Mouse (Mus musculus): ENCODE data around the gene Krtap27-1.

The Krtap27-1 gene

DNA sequence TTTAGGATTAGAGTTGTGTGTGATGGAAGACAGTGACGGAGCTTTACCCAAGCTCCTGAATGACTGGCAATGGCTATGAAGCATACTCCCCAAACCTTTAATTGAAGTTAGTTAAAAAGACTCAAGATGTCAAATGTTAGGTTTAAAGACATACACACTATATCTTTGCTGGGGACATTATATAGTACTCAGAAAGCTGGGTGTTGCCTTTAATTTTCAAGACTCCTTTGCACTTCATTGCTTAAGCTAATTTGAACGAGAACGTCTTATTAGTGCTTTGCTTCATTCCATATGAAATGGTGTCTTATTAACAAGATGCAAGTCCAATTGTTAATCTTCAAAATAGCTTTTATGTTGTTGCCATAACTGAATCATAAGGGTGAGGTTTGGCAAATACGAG lies at the start of gene Krtap27-1:
TSS of gene Krtap27-1 (minus strand) at position 101 of the 400 bp plus-strand sequence.
- no peak for DNase-seq (ENCODE audit: low spot score)

DNA sequence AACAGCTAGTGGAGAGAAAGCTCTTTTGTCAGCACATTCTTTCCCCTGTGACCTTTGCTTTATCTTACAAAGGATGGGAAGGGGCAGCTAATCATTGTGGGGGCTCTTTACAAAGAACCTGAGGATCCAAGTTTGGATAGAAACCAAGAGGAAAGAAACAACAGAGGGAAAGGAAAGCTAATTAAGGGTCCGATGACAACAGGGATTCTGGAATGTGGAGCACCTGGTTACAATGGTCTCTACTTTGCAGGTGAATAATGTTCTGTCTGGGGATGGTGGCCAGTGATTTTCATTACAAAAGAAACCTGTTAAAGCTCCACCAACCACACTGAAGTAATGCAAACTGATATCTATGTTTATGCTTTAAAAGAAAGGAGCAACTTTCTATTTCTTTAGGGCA lies 48.6 kb upstream of the Krtap27-1 start:
- no peak for DNase-seq (ENCODE audit: low spot score)

DNA sequence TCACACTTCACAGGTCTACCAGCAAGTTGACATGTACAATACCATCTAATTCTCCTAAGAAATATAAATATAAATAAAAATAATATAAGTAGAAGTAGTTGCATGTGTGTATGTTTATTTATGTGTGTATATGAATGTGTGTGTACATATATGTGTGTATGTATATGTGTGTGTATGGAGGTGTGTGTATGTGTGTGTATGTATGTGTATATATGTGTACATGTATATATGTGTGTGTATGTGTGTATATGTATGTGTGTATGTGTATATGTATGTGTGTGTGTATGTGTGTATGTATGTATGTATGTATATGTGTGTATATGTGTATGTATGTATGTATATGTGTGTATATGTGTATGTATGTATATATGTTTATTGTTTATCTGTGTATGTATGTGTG lies 45.1 kb upstream of the Krtap27-1 start:
- DNase-seq (ENCODE audit: low spot score) = no peak

DNA sequence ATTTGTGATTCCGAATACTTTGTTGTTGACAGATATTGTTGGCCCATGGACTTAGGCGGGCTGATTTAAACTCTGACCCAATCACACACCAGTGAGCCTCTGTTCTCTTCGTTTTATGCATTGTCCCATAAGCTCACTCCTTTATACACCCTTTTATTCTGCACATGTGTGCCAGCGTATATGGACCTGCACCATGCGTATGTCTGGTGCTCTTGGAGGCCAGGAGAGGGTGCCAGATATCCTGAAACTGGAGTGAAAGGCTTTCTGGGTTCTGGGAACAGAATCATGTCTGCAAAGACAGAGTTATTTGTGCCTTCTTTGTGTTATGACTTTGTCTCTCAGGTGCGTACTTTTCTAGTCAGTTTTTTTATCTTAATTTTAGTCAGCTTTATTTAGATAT lies 39.8 kb upstream of the Krtap27-1 start:
- no peak for DNase-seq (ENCODE audit: low spot score)

DNA sequence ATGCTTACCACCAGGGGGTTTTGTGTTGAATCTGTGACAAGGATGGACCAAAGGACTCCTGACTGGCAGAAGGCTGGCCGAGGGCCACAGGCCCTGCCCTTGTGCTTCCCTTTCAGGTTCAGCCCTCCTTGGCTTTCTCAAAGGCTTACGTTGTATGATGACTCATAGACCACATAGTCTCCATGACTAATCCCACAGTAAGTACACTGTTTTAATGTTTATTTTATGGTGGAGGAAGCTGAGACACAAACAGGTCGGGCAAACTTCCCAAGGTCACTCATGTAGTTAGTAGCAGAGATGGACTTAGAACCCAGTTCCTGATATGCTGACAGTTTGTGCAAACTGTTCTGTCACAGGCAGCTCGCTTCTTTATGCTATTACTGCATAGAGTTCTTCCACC lies 39.3 kb upstream of the Krtap27-1 start:
- no peak for DNase-seq (ENCODE audit: low spot score)

DNA sequence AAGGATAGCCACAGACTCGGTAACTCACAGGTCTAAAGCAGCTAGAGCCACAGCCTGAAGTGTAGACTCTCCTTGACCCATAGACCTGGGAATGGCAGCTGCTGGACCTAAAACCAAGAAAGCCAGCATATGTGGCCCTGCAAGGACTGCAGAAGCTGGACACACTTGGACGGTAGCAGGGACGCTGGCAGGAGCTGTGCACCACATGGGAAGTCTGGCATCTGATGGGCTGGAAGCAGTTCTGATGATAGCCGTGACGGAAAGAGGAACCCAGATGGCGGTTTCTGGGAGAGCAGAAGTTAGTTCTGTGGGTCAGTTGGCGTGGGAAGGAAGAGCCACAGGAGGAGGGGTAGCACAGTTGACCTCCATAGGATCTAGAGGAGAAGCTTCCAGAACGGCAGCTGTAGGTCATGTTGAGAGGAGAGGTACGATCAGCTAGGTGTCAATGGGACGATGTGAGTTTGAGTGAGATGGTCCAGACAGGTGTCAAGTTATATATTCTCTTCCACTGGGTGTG lies 36.1 kb upstream of the Krtap27-1 start, which contains the start of gene 2310061N02Rik:
TSS of gene 2310061N02Rik (minus strand) at position 467 of the 517 bp plus-strand sequence.
- DNase-seq (ENCODE audit: low spot score) = no peak

DNA sequence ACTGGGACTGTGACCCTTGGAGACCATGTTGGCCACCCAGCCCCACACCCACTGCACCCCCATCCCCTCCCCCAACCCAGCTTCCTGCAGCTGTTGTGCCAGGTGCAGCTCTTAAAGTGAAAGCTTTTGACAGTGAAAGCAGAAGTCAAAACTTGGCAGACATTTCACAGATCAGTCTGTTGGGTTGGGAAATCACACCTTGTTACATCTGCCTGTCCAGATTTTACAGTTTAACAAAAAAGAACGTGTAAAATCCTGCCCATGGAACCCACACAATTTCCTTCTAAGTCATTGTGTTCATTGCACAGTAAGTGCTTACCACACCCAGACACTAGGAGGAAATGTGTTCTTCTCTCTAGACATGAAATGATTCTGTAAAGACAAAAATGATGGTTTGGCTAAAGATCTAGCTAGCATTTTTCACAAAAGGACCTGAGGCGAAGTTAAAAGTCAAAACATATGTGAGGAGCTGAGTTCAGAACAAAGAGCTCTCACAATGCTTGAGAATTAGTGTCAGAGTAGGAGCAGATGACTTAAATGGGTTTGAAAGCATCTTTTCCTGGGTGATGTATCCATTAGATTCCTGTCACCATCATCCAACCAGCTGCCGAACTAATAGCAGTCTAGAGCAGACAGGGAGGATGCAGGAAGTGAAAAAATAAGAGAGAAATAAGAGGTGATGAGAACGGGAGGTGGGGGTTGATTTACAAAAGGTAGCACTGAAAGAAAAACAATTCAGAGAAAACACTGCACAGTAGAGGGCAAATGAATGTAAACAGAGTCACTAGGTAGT lies 29.8 kb upstream of the Krtap27-1 start:
- no peak for DNase-seq (ENCODE audit: low spot score)

DNA sequence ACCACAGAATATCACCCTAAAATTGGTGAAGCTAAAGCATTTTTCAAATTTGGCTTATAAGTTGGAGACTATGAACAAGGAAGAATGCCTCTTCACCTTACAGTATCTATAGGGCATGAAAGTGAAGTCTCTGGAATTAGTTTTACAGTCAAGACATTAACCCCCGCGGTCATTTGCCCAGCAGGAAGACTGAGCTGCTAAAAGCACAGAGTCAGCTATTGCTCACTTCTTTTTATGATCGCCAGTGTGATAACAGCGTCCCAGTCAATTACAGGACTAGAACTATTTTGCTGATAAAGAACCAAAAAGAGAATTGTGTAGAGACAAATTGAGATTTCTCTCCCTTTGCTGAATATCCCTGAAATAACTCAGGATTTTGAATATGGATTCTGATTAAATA lies 24.8 kb upstream of the Krtap27-1 start:
- DNase-seq (ENCODE audit: low spot score) = no peak

DNA sequence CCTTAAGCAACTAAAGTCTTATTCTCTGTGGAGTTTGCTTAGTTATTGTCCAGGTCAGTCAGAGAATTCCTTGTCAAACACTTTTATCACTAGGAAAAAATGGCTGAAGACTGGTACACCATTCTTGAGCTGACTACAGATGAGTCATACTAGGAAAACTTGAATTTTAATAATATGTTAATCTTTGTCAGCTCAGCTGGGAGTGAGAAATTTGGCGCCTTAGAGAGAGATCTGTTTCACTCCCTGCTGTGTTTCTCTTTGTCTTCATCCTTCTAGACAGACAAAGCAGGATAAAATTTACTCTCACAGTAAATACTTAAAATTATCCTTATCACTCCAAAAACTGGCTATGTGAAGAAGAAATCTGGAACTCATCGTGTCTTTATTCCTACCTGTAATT lies 9.8 kb upstream of the Krtap27-1 start:
- no peak for DNase-seq (ENCODE audit: low spot score)

DNA sequence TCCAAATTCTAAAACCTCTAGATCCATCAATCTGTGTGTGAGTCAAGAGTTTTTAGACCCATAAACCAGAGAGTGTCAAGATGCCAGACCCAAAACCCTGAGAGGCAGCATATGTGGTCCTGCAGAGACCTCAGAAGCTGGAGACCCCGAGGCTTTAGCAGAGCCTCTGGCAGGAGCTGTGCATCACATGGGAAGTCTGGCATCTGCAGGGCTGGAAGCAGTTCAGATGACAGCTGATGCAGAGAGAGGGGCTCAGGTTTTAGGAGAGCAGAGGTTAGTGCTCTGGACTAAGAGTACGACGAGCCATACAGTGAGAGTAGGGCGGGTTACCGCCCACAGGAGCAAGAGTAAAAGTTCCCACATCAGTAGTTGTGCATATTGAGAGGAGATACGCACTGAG lies 7.6 kb upstream of the Krtap27-1 start:
- no peak for DNase-seq (ENCODE audit: low spot score)

DNA sequence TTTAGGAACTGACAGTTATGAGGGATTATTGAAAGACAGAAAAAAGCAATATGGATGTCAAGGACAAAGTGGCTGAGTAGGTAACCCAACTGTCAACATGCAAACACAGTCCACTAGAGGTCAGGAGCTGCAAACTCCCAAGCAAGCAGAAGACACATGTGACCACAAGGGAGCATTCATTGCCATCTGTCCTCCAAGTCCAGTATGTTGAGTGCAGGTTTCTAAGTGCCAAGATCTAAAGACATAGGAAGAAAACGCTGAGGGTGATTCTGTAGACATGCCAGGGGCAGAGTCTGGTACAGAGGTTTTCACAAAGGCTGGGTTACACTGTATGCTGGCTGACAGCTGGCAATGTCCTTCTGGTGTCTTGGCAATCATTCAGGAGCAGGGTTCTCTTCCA lies 14.0 kb downstream of the Krtap27-1 start:
- DNase-seq (ENCODE audit: low spot score) = no peak

DNA sequence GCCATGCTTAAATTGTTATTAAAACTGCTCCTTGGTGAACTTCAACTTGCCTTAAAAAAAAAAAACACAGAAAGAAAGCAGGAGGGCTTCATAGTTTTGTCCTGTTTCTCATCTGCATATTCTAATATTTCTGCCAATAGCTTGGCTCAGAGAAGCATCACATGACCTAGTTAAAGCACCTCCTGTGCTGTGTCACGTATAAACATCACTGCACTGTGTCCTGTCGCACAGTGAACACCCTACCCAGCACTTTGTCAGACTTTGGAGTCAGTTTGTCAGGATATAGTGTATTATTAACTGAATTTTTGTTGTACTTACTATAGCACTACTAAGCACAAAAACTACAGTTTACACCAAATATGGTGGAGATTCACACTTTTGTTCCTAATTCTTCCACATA lies 19.5 kb downstream of the Krtap27-1 start:
- DNase-seq (ENCODE audit: low spot score) = no peak

DNA sequence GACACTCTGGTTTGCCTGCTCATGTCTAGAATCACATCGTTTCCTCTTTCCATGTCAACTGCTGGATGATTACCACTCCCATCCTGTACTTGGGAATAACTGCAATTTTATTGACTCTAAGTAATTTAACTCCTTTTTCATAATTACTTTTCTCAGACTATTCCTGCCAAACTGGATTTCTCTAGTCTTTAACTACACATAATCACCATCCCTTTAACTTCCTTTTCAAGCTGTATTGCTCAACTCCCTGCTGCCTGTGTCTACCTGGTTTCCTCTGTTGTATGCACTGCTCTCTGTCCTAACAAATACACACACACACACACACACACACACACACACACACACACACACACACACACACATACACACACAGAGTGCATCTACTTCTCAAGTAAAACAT lies 20.4 kb downstream of the Krtap27-1 start:
- no peak for DNase-seq (ENCODE audit: low spot score)

DNA sequence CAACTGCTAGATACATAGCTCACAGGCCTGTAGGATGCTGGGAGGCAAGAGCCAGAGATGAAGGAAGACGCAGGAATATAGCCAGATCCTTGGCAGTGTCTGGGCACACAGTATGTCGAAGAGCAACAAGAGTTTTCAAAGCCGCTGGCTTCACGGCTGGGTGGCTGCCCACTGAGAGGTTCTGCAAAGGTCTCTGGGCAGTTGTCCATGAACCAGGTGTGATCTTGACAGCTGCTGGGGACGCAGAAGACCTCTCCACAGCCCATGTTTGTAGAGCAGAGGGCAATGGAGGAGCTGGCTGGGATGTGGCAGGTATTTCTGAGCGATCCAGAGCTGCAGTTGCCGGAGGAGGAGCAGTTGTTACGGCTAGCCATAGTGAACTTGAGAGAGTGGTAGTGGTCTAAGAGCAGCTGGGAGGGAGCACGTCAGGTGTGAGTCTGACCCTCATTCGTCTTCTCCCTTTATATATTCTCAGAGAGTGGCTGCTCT lies 24.1 kb downstream of the Krtap27-1 start, which contains the start of gene Krtap26-1:
TSS of gene Krtap26-1 (minus strand) at position 439 of the 489 bp plus-strand sequence.
- DNase-seq (ENCODE audit: low spot score) = no peak

DNA sequence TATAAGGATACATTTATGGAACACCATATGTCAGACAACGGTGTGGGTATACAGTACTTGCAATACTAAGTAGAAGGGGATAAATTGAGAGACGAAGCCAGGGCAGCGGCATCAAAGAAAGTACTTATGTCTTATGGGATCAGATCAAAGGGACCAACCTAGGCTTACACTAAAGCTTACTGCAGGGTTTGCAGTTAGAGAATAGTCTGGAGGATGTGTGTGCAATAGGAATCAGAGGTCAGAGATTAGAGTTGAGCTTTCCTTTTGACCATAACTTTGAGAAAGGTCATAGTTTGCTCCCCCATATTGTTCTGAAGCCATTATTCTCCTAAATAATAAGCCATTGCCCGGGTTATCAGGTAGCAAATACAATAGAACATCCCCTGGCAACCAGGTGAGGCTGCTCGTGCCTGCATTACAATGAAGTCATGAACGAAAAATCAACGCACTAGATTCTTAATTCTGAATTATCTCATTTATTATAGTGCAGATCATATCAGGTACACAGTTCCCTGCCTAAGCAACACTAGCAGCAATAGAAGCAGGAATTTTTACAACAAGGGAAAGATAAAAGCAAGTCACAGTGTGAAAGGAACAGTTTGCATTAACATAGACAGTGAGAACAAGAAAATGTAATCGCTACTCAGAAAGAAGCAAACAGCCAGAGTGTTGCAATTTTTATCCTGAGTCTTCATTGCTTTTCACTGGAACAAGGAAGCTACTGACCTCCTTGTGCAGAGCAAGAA lies 24.9 kb downstream of the Krtap27-1 start:
- DNase-seq (ENCODE audit: low spot score) = no peak

DNA sequence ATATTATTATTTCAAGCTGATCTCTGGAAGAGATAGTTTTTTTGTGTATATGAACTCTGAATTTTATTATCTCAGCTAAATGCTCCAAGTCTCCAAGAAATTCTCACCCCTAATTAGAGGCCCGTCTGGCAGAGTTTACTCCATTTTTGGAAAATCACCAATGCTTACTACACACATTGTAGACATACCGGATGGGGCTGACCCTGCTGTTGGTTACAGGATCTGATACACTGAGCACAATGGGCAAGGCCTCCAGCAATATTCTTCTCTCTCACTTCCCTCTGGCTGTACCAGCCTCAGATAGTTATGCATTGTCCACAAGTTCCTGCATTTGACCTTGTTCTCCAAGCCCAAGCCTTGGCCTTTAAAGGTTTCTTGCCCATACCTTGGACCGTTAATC lies 31.4 kb downstream of the Krtap27-1 start:
- no peak for DNase-seq (ENCODE audit: low spot score)

DNA sequence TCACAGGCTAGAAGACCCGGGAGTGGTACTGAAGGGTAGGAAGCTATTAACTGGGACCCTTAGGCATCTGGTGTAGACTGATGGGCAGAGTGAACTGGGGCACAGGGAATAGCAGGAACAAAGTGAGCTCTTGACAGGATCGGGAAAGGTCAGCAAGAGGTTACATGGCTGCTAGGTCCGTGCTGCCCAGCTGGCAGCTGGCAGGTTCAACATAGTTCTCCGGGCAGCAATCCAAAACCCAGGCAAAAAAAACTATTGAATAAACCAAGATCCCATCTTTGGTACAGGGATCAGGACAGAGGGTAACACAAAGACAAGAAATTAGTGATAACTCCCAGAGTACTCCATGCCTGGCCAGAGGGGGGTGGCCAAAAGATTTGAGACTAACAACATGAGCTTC lies 36.3 kb downstream of the Krtap27-1 start:
- no peak for DNase-seq (ENCODE audit: low spot score)

DNA sequence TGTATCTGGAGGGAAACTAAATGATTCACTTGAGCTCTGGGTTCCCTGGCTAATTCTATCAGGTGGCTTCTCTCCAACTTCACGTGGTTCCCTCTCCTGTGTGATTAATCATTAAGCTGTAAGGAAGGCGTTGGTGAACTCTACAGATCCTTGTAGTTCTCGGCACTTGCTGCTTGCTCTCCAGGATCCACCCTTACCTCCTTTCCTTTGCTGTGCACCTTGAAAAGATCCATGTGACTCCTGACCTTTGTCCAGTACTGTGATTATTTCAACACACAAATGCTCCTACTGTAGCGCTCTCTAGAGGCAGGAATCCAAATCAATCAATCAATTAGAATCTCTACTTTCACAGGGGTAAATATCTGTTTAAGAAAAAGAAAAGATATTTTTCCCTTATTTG lies 40.0 kb downstream of the Krtap27-1 start:
- DNase-seq (ENCODE audit: low spot score) = no peak

DNA sequence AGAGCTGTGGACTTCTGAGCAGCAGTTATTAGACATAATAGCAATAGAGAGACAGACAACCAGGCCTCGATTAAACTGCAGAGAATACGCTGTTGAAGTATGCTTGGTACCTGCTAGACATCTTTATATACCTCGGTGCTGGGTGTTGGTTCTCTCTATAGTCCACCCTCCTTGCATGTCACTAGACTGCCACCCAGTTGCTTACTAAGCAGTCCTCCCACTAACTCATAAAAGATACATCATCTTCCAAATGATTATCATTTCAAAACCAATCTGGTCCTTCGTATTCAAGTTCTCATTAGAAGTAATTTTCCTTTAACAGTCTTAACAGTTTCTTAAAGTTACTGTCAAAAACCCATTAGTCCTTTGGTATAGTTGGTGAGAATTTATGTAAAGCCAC lies 43.9 kb downstream of the Krtap27-1 start, which contains the start of gene 2310079G19Rik:
TSS of gene 2310079G19Rik (minus strand) at position 101 of the 400 bp plus-strand sequence.
- DNase-seq (ENCODE audit: low spot score) = no peak

Measured in MN1 (cell line).